Mouse (Mus musculus): ENCODE measurements around the gene Erf. TPM values are rescaled to one million over a fixed set of nuclear protein-coding genes. Genes with fewer than 3 reads are reported as not detected.

Erf gene
- polyA plus RNA-seq, 1 experiment from 2014 or later, result 28.6 TPM

- H3K27me3 ChIP-seq (ENCODE audit: control insufficient read depth, insufficient read depth, low read length), result no peaks in the 10 kb centered on the region
- no peak overlapping the region for H3K4me3 ChIP-seq (ENCODE audit: low read depth, low read length)
- no peak for ATAC-seq (ENCODE audit: insufficient number of reproducible peaks, low FRiP score, low TSS enrichment, low read depth)
- H3K9ac ChIP-seq (ENCODE audit: low read length), result no peak overlapping the region
- H3K36me3 ChIP-seq (ENCODE audit: control insufficient read depth, insufficient read depth, low read length), result peaks cover 8% of the 10 kb centered on the region
- H3K4me1 ChIP-seq (ENCODE audit: control insufficient read depth, insufficient read depth, low read length), result peaks cover 7% of the 10 kb centered on the region; the same call in 1 of the 2 replicates
- 55% methylated on average over 7 of the region's 7 CpGs for whole genome bisulfite sequencing
- no peak overlapping the region for H3K27ac ChIP-seq (replicated peaks; ENCODE audit: low read depth, low read length)
- no peak for DNase-seq (ENCODE audit: low spot score)
- H3K4me2 ChIP-seq (ENCODE audit: low read depth, severe bottlenecking), result no peak overlapping the region
- H3K9me3 ChIP-seq (ENCODE audit: control insufficient read depth, low read length), result no peaks in the 10 kb centered on the region
Observed at GRCm38 (mm10) chr7:25240631-25241030, 9.9 kb downstream of the Erf start.

- Histone ChIP-seq H3K4me3 (ENCODE audit: low read depth, low read length) (peak overlapping the region; percentile 84), H3K27ac (replicated peaks; ENCODE audit: low read depth, low read length) (no peak overlapping the region), H3K4me1 (ENCODE audit: control insufficient read depth, insufficient read depth, low read length) (peaks cover 7% of the 10 kb centered on the region; the same call in 1 of the 2 replicates), H3K4me2 (ENCODE audit: low read depth, severe bottlenecking) (peak overlapping the region; percentile 80), H3K27me3 (ENCODE audit: control insufficient read depth, insufficient read depth, low read length) (no peaks in the 10 kb centered on the region), H3K9ac (ENCODE audit: low read length) (no peak overlapping the region), H3K9me3 (ENCODE audit: control insufficient read depth, low read length) (no peaks in the 10 kb centered on the region), H3K36me3 (ENCODE audit: control insufficient read depth, insufficient read depth, low read length) (peaks cover 10% of the 10 kb centered on the region; the same call in 1 of the 2 replicates)
- DNase-seq (ENCODE audit: low spot score) (peak; percentile 83), ATAC-seq (ENCODE audit: insufficient number of reproducible peaks, low FRiP score, low TSS enrichment, low read depth) (peak; percentile 40)
- WGBS, result 4% methylated on average over 30 of the region's 30 CpGs
Observed at GRCm38 (mm10) chr7:25238829-25239623, 11.5 kb downstream of the Erf start.

GRCm38 (mm10) chr7:25238015-25238706 is 12.4 kb downstream of the Erf start:
- Histone ChIP-seq H3K4me2 (ENCODE audit: low read depth, severe bottlenecking) (peak overlapping the region; percentile 80), H3K4me1 (ENCODE audit: control insufficient read depth, insufficient read depth, low read length) (peaks cover 7% of the 10 kb centered on the region; the same call in 1 of the 2 replicates), H3K9me3 (ENCODE audit: control insufficient read depth, low read length) (no peaks in the 10 kb centered on the region), H3K4me3 (ENCODE audit: low read depth, low read length) (peak overlapping the region; percentile 84), H3K27me3 (ENCODE audit: control insufficient read depth, insufficient read depth, low read length) (no peaks in the 10 kb centered on the region), H3K36me3 (ENCODE audit: control insufficient read depth, insufficient read depth, low read length) (peaks cover 13% of the 10 kb centered on the region; the same call in 1 of the 2 replicates), H3K9ac (ENCODE audit: low read length) (0 out of 2 replicates have a peak overlapping the region, but pooled peaks have one; percentile 96), H3K27ac (replicated peaks; ENCODE audit: low read depth, low read length) (no peak overlapping the region)
- DNase-seq (ENCODE audit: low spot score), result peak; percentile 93
- ATAC-seq (ENCODE audit: insufficient number of reproducible peaks, low FRiP score, low TSS enrichment, low read depth), result peak; percentile 92
- WGBS, result 0% methylated on average over 23 of the region's 23 CpGs

- WGBS, result under 1% methylated on average over 51 of the region's 76 CpGs
- ATAC-seq (ENCODE audit: insufficient number of reproducible peaks, low FRiP score, low TSS enrichment, low read depth) (peak; percentile 87), DNase-seq (ENCODE audit: low spot score) (peak; percentile 97)
- Histone ChIP-seq H3K4me3 (ENCODE audit: low read depth, low read length) (peak within 1 kb of the TSS; percentile 84), H3K9me3 (ENCODE audit: control insufficient read depth, low read length) (no peaks in the 10 kb centered on the region), H3K4me1 (ENCODE audit: control insufficient read depth, insufficient read depth, low read length) (peaks cover 7% of the 10 kb centered on the region; the same call in 1 of the 2 replicates), H3K27ac (replicated peaks; ENCODE audit: low read depth, low read length) (peak within 1 kb of the TSS; percentile 15; the same call in 1 of the 2 replicates), H3K27me3 (ENCODE audit: control insufficient read depth, insufficient read depth, low read length) (no peaks in the 10 kb centered on the region), H3K4me2 (ENCODE audit: low read depth, severe bottlenecking) (peak within 1 kb of the TSS; percentile 80), H3K36me3 (ENCODE audit: control insufficient read depth, insufficient read depth, low read length) (peaks cover 16% of the 10 kb centered on the region), H3K9ac (ENCODE audit: low read length) (peak within 1 kb of the TSS; percentile 96)
Observed at GRCm38 (mm10) chr7:25237249-25238014, 13.1 kb downstream of the Erf start, which contains the start of gene Gsk3a. Gsk3a (minus strand) TSS chr7:25237851.

- 86% methylated on average over 5 of the region's 5 CpGs for WGBS
- no peak for ATAC-seq (ENCODE audit: insufficient number of reproducible peaks, low FRiP score, low TSS enrichment, low read depth)
- H3K9ac ChIP-seq (ENCODE audit: low read length), result no peak overlapping the region
- H3K27ac ChIP-seq (replicated peaks; ENCODE audit: low read depth, low read length), result no peak overlapping the region
- DNase-seq (ENCODE audit: low spot score), result no peak
- H3K4me3 ChIP-seq (ENCODE audit: low read depth, low read length), result no peak overlapping the region
- H3K36me3 ChIP-seq (ENCODE audit: control insufficient read depth, insufficient read depth, low read length), result peaks cover 31% of the 10 kb centered on the region
- H3K4me1 ChIP-seq (ENCODE audit: control insufficient read depth, insufficient read depth, low read length), result peaks cover 7% of the 10 kb centered on the region; the same call in 1 of the 2 replicates
- no peaks in the 10 kb centered on the region for H3K9me3 ChIP-seq (ENCODE audit: control insufficient read depth, low read length)
- H3K4me2 ChIP-seq (ENCODE audit: low read depth, severe bottlenecking), result no peak overlapping the region
- H3K27me3 ChIP-seq (ENCODE audit: control insufficient read depth, insufficient read depth, low read length), result no peaks in the 10 kb centered on the region
Observed at GRCm38 (mm10) chr7:25235526-25235925, 15.0 kb downstream of the Erf start.

GRCm38 (mm10) chr7:25233061-25233460 is 17.5 kb downstream of the Erf start:
- WGBS, result 78% methylated on average over 2 of the region's 2 CpGs

GRCm38 (mm10) chr7:25232101-25232648 is 18.4 kb downstream of the Erf start:
- 67% methylated on average over 5 of the region's 5 CpGs for WGBS
- peaks cover 57% of the 10 kb centered on the region for H3K36me3 ChIP-seq (ENCODE audit: control insufficient read depth, insufficient read depth, low read length)
- no peak for ATAC-seq (ENCODE audit: insufficient number of reproducible peaks, low FRiP score, low TSS enrichment, low read depth)
- peaks cover 7% of the 10 kb centered on the region; the same call in 1 of the 2 replicates for H3K4me1 ChIP-seq (ENCODE audit: control insufficient read depth, insufficient read depth, low read length)
- no peaks in the 10 kb centered on the region for H3K9me3 ChIP-seq (ENCODE audit: control insufficient read depth, low read length)
- no peak for DNase-seq (ENCODE audit: low spot score)
- no peak overlapping the region for H3K4me2 ChIP-seq (ENCODE audit: low read depth, severe bottlenecking)
- H3K9ac ChIP-seq (ENCODE audit: low read length), result no peak overlapping the region
- no peak overlapping the region for H3K27ac ChIP-seq (replicated peaks; ENCODE audit: low read depth, low read length)
- H3K27me3 ChIP-seq (ENCODE audit: control insufficient read depth, insufficient read depth, low read length), result no peaks in the 10 kb centered on the region
- H3K4me3 ChIP-seq (ENCODE audit: low read depth, low read length), result no peak overlapping the region; the same call in 1 of the 2 replicates

More at GRCm38 (mm10) chr7:25233061-25233460, 17.5 kb downstream of the Erf start:
- ATAC-seq (ENCODE audit: insufficient number of reproducible peaks, low FRiP score, low TSS enrichment, low read depth) (no peak), DNase-seq (ENCODE audit: low spot score) (no peak)
- no peak overlapping the region for H3K27ac ChIP-seq (replicated peaks; ENCODE audit: low read depth, low read length)
- H3K9me3 ChIP-seq (ENCODE audit: control insufficient read depth, low read length), result no peaks in the 10 kb centered on the region
- H3K4me3 ChIP-seq (ENCODE audit: low read depth, low read length), result no peak overlapping the region
- H3K27me3 ChIP-seq (ENCODE audit: control insufficient read depth, insufficient read depth, low read length), result no peaks in the 10 kb centered on the region
- peaks cover 7% of the 10 kb centered on the region; the same call in 1 of the 2 replicates for H3K4me1 ChIP-seq (ENCODE audit: control insufficient read depth, insufficient read depth, low read length)
- H3K9ac ChIP-seq (ENCODE audit: low read length), result no peak overlapping the region
- H3K4me2 ChIP-seq (ENCODE audit: low read depth, severe bottlenecking), result no peak overlapping the region
- H3K36me3 ChIP-seq (ENCODE audit: control insufficient read depth, insufficient read depth, low read length), result peaks cover 51% of the 10 kb centered on the region
